Mouse (Mus musculus) left cerebral cortex, postnatal 14 days (tissue): ENCODE results near the gene Emb. TPM values are rescaled to one million over a fixed set of nuclear protein-coding genes. Genes with fewer than 3 reads are reported as not detected.
A peak's percentile ranks its signal among the peaks of the same experiment; 100 is the strongest.

Experiments used
- DNase-seq, 2 experiments: peaks; one replicate each; pipeline ENCODE4 v3.0.0; 2021 to 2022; ENCODE audit warnings: low spot score in 2 of 2, mixed read lengths in 1 of 2
- intact Hi-C: fragments of 180-260 bp; cut with DNase I; formaldehyde crosslinking; loops from one replicate; pipeline ENCODE4 v1.15.1; 2025
- total RNA-seq, 2 experiments: library from RNA; stranded (reverse); gene quantifications; 2 replicates each; pipeline ENCODE4 v1.2.3; 2021

Gene Emb
- total RNA-seq, 2 experiments from 2014 or later, result 21.5 to 25.3 TPM

- peak; percentile 75 to 85 for DNase-seq
- intact Hi-C loops, result loop anchor here (1.0 kb wide), 1 partner anchor 86 kb away; no protein-coding TSS in a partner anchor
Observed at GRCm38 (mm10) chr13:117289494-117290270, 81.3 kb downstream of the Emb start.

GRCm38 (mm10) chr13:117311446-117312225 is 103.3 kb downstream of the Emb start:
- peak; percentile 65 to 85 for DNase-seq
- intact Hi-C loops, result no loop called here

Other genes starting within 250 kb of the Emb start
- gene Parp8, start 183.0 kb upstream of the Emb start, total RNA-seq, result 10 to 100 TPM; 30.1 to 31.2 TPM
- gene Gm17509, start 12.5 kb downstream of the Emb start, total RNA-seq, result under 1 TPM; 0.66 to 0.72 TPM